Mouse (Mus musculus) lung, postnatal 0 days (tissue): Measurements from ENCODE around the gene Gm11549. TPM values are rescaled to one million over a fixed set of nuclear protein-coding genes. Genes with fewer than 3 reads are reported as not detected.

ENCODE experiments used
- ATAC-seq: fragments of 200-750 bp; cut with Nextera tagmentation; 2 replicates; pipeline ENCODE4 v1.8.0; 2017; ENCODE audit warnings: moderate library complexity
- DNase-seq: peaks from one replicate; pipeline ENCODE4 v3.0.0-alpha.2; 2016; ENCODE audit warnings: low spot score
- H3K27ac ChIP-seq: fragments of 300-500 bp; sonication (generic); 2 replicates; pipeline ENCODE4 v1.5.1; 2014; ENCODE audit warnings: antibody characterized with exemption, mild to moderate bottlenecking, low read length, mixed read lengths
- H3K27me3 ChIP-seq: fragments of 300-500 bp; sonication (generic); replicated peaks from 2 replicates; pipeline ENCODE4 v1.6.1; 2014; ENCODE audit warnings: low read length, mixed read lengths; ENCODE audit not compliant: insufficient read depth
- H3K36me3 ChIP-seq: fragments of 300-500 bp; sonication (generic); 2 replicates; pipeline ENCODE4 v1.6.1; 2014; ENCODE audit warnings: low read length, mixed read lengths; ENCODE audit not compliant: insufficient read depth
- H3K4me1 ChIP-seq: fragments of 300-500 bp; sonication (generic); 2 replicates; pipeline ENCODE4 v1.6.1; 2014; ENCODE audit warnings: antibody characterized with exemption, low read depth, low read length, mixed read lengths; ENCODE audit not compliant: insufficient read depth
- H3K4me2 ChIP-seq: fragments of 300-500 bp; sonication (generic); replicated peaks from 2 replicates; pipeline ENCODE4 v1.6.1; 2014; ENCODE audit warnings: low read depth, mild to moderate bottlenecking, low read length, moderate library complexity, mixed read lengths
- H3K4me3 ChIP-seq: fragments of 300-500 bp; sonication (generic); 2 replicates; pipeline ENCODE4 v1.5.1; 2014; ENCODE audit warnings: low read depth, low read length
- H3K9ac ChIP-seq: fragments of 300-500 bp; sonication (generic); replicated peaks from 2 replicates; pipeline ENCODE4 v1.6.1; 2014; ENCODE audit warnings: low read depth, mild to moderate bottlenecking
- H3K9me3 ChIP-seq: fragments of 300-500 bp; sonication (generic); 2 replicates; pipeline ENCODE4 v1.6.1; 2016; ENCODE audit warnings: low read length, mixed read lengths
- CTCF ChIP-seq: IDR thresholded peaks from 2 replicates; pipeline ENCODE4 v1.5.1; 2016; ENCODE audit warnings: antibody characterized with exemption, mild to moderate bottlenecking
- EP300 ChIP-seq: IDR thresholded peaks from 2 replicates; pipeline ENCODE4 v1.6.1; 2016; ENCODE audit warnings: antibody characterized with exemption, mild to moderate bottlenecking, control low read depth
- WGBS: fragments of 180-500 bp; shearing (Covaris S2); extraction: QIAGEN DNeasy Blood & Tissue Kit; methylation state at CpG from one replicate; pipeline ENCODE4 v1.1.7; 2014; 5-methylcytosine and 5-hydroxymethylcytosine counted together
- microRNA-seq: library from miRNA; unstranded; fragments of <30 nt; microRNA quantifications from one replicate; pipeline ENCODE4, GENCODE M21; 2016
- polyA plus RNA-seq: library from polyadenylated mRNA; unstranded; fragments of >200 nt; fragmentation: Nextera tagmentation; extraction: Ambion mirVana; gene quantifications from 2 replicates; pipeline ENCODE4 v1.2.1, GENCODE M21; 2015

Gm11549 gene
- polyA plus RNA-seq, 1 experiment from 2014 or later = not detected

DNA sequence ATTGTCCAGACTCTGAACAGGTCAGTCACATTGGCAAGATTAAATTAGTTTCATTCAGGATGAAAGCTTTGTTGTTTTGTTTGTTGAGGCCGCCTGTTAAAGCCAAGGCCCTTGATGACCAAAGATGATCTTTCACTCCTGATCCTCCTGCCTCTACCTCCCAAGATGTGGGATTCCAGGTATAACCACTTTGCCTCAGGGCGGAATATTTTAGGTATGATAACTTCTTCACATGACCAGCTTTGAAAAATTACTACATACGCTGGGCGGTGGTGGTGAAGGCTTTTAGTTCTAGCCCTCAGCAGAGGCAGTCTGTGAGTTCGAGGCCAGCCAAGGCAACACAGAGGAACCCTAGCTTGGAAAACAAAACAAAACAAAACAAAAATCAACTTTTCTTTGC lies 47.2 kb downstream of the Gm11549 start:
- H3K27ac ChIP-seq = peak overlapping the region; percentile 94; the same call in 1 of the 2 replicates
- WGBS = 69% methylated on average over 5 of the region's 5 CpGs
- ATAC-seq (no peak), DNase-seq (no peak)
- H3K4me3 ChIP-seq = peak overlapping the region; percentile 82
- H3K4me1 ChIP-seq = peaks cover 10% of the 10 kb centered on the region
- H3K36me3 ChIP-seq = no peaks in the 10 kb centered on the region
- H3K9ac ChIP-seq = no peak overlapping the region
- no peaks in the 10 kb centered on the region for H3K9me3 ChIP-seq
- peak overlapping the region; percentile 91 for H3K4me2 ChIP-seq
- no peaks in the 10 kb centered on the region for H3K27me3 ChIP-seq
- no peak for TF ChIP-seq EP300
- TF ChIP-seq CTCF = no peak

DNA sequence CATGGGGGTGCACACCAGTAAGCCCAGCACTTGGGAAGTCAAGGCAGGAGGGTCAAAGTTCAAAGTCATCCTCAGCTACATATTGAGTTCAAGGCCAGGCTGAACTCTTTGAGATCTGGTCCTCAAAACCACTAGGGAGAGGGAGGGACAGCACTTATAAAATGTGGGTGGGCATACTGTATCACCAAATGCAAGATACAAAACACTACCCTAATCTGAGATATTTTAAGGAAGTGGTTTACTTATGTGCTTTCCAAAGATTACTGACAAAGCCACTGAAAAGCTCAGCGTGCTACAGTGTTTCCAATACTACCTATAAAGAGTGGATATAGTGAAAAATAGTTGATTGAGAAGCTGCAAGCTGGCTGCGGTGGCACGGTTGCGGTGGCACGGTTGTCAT lies 48.4 kb downstream of the Gm11549 start:
- TF ChIP-seq EP300 (no peak), CTCF (no peak)
- H3K4me2 ChIP-seq = no peak overlapping the region
- H3K9me3 ChIP-seq = no peaks in the 10 kb centered on the region
- H3K27me3 ChIP-seq = no peaks in the 10 kb centered on the region
- no peaks in the 10 kb centered on the region for H3K36me3 ChIP-seq
- H3K27ac ChIP-seq = no peak overlapping the region
- ATAC-seq (no peak), DNase-seq (no peak)
- H3K4me1 ChIP-seq = peaks cover 10% of the 10 kb centered on the region
- WGBS = 91% methylated on average over 5 of the region's 5 CpGs
- H3K4me3 ChIP-seq = no peak overlapping the region
- H3K9ac ChIP-seq = no peak overlapping the region

DNA sequence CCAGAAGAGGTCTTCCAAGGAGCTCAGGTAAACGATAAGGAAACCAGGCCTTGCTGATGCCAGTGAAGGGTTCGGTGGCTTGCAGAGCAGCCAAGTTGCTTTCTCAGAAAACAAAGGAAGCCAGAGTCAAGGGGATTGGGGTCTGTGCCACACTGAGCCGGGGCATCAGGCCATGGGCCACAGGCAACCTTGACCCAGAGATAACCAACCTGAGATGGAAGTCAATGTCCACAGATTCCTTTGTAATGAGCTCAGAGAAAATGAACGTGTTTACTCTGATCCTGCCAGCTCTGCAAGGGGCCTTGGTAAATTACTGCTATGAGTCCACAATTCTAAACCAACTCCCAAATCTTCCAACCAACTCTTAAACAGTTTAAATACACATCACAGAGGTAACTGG lies 49.8 kb downstream of the Gm11549 start:
- H3K9me3 ChIP-seq = no peaks in the 10 kb centered on the region
- no peak overlapping the region; the same call in 1 of the 2 replicates for H3K27ac ChIP-seq
- no peaks in the 10 kb centered on the region for H3K27me3 ChIP-seq
- no peaks in the 10 kb centered on the region for H3K36me3 ChIP-seq
- peaks cover 10% of the 10 kb centered on the region for H3K4me1 ChIP-seq
- no peak overlapping the region for H3K9ac ChIP-seq
- WGBS = 47% methylated on average over 4 of the region's 4 CpGs
- H3K4me2 ChIP-seq = no peak overlapping the region
- TF ChIP-seq CTCF (no peak), EP300 (no peak)
- H3K4me3 ChIP-seq = no peak overlapping the region
- DNase-seq (no peak), ATAC-seq (no peak)

DNA sequence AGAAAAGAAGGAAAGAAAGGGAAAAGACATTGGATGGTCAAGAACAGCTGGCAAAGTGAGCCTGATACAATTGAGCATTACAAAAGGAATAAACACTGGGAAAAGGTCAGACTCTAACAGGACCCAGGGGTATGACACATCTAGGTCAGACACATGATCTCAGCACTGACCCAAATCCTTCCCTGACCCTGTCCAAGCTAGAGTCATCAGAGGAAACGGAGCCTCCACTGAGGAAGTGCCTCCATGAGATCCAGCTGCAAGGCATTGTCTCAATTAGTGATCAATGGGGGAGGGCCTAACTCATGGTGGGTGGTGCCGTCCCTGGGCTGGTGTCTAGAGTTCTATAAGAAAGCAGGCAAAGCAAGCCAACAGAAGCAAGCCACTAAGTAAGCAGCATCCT lies 52.7 kb downstream of the Gm11549 start:
- no peak for DNase-seq
- Histone ChIP-seq H3K36me3 (peaks cover under 1% of the 10 kb centered on the region; the same call in 1 of the 2 replicates), H3K9me3 (no peaks in the 10 kb centered on the region), H3K27me3 (no peaks in the 10 kb centered on the region), H3K9ac (no peak overlapping the region), H3K27ac (no peak overlapping the region), H3K4me2 (no peak overlapping the region), H3K4me3 (no peak overlapping the region), H3K4me1 (peaks cover 7% of the 10 kb centered on the region)
- TF ChIP-seq EP300 = no peak
- no peak for TF ChIP-seq CTCF
- peak; percentile 61 for ATAC-seq
- WGBS = 51% methylated on average over 2 of the region's 2 CpGs

DNA sequence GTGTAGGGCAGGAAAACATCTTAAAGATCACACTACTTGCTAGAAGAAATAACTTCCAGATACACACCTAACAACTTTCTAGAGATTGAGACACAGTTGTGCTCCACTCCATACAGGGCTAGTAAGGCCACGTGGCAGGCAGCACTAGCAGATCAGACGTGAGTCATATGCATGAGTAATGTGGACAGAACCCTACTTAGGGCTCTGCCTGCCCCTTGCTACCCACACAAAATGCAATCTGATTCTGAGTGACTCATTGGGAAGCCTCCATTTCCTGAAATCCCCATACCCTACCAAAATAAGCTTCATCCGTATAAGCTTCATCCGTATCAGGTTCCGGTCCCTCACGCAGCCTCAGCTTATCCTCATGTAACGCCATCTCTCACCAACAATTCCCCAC lies 54.0 kb downstream of the Gm11549 start:
- Histone ChIP-seq H3K27me3 (no peaks in the 10 kb centered on the region), H3K36me3 (peaks cover 5% of the 10 kb centered on the region; the same call in 1 of the 2 replicates), H3K4me3 (no peak overlapping the region), H3K4me2 (no peak overlapping the region), H3K4me1 (no peaks in the 10 kb centered on the region; the same call in 1 of the 2 replicates), H3K9me3 (no peaks in the 10 kb centered on the region), H3K9ac (no peak overlapping the region), H3K27ac (no peak overlapping the region)
- DNase-seq (peak; percentile 63), ATAC-seq (peak; percentile 81)
- TF ChIP-seq CTCF (no peak), EP300 (peak; percentile 10; the same call in 1 of the 2 replicates)
- WGBS = 75% methylated on average over 7 of the region's 7 CpGs

DNA sequence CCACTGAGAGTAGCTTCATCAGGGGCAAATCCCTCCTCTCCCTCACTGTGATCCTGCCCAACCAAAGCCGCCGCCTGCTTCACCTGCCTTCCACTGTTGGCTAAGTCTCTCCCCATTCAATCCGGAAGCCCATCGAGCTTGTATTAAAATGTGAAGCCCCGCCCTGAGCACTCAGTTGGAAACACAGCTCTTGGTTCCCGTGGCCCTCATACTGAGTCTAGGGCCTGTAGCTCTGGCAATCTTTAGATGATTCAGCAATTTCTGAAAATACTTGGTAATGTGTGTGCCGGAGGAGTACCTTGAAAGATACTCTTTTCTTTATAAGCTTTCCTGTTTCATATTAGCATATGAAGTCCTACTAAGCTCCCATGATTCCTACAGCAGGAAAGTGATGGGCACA lies 56.1 kb downstream of the Gm11549 start:
- no peak for ATAC-seq

More for the DNA sequence above, 56.1 kb downstream of the Gm11549 start:
- Histone ChIP-seq H3K27me3 (no peaks in the 10 kb centered on the region), H3K4me1 (no peaks in the 10 kb centered on the region; the same call in 1 of the 2 replicates), H3K9ac (no peak overlapping the region), H3K9me3 (no peaks in the 10 kb centered on the region), H3K27ac (no peak overlapping the region), H3K4me2 (no peak overlapping the region), H3K36me3 (peaks cover 10% of the 10 kb centered on the region), H3K4me3 (no peak overlapping the region)
- 49% methylated on average over 7 of the region's 7 CpGs for WGBS
- no peak for DNase-seq
- TF ChIP-seq EP300 = no peak
- no peak for TF ChIP-seq CTCF

Small RNA genes within 50 kb of the gene (microRNA-seq; reads per million reads assigned to microRNA genes)
- not detected for gene Mir7009

Other genes with a start within 250 kb of the Gm11549 start
- gene Anxa5, start 45.9 kb downstream of the Gm11549 start, polyA plus RNA-seq = 449 and 491 TPM in 2 replicates
- 6.9 and 8.0 TPM in 2 replicates for gene 1810062G17Rik, start 45.9 kb downstream of the Gm11549 start, polyA plus RNA-seq
- 31.0 and 32.7 TPM in 2 replicates for gene Exosc9, start 30.8 kb upstream of the Gm11549 start, polyA plus RNA-seq
- gene Ccna2, start 50.3 kb upstream of the Gm11549 start, polyA plus RNA-seq = 7.3 and 9.8 TPM in 2 replicates
- 8.0 and 8.8 TPM in 2 replicates for gene Bbs7, start 91.7 kb upstream of the Gm11549 start, polyA plus RNA-seq
- 3.1 and 3.3 TPM in 2 replicates for gene Trpc3, start 168.4 kb upstream of the Gm11549 start, polyA plus RNA-seq